Mouse (Mus musculus) right cerebral cortex, adult 18-20 months (tissue): ENCODE results near the gene Ankrd37.

Experiments
- DNase-seq: peaks from one replicate; pipeline ENCODE4 v3.0.0; 2022; ENCODE audit warnings: mixed read lengths

The Ankrd37 gene

DNA sequence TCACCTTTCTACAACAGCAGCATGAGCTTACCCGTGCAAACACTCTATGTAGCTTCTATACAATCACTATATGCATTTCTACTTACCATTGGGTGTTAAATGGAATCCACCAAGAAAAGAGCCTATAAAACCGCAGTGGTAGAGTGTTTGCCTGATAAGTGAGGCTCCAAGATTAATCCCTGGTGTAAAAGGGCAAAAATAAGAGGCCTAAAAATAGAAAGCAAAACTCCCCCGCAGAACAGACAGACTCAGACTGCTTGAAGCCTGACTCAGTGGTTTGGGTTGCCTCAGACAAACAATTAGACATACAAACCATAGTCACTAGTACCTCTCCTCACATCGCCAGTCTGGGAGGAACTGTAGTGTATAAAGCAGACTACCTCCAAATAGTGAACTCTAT, at the start of gene Ankrd37:
TSS of gene Ankrd37 (minus strand) at position 112 of the 400 bp plus-strand sequence.
- no peak for DNase-seq

DNA sequence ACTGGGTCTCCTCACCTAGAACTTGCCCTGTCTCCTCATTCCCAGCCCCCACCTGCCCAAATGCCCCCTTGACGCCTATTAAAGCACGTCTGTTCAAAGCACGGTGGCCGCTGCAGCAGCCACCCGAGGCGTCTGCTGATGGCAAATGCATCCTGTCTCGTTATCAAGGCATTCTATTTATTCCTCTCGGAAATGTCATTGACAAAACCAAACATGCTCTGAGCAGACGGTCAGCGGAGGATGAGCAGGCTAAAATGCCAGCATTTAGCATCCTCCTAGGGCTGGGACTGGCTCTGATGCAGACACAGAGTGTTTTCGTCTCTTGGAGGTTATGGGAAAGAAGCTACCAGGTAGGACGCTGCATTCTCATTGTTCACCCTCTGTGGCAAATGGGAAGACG, 34.8 kb upstream of the Ankrd37 start:
- peak; percentile 25 for DNase-seq

DNA sequence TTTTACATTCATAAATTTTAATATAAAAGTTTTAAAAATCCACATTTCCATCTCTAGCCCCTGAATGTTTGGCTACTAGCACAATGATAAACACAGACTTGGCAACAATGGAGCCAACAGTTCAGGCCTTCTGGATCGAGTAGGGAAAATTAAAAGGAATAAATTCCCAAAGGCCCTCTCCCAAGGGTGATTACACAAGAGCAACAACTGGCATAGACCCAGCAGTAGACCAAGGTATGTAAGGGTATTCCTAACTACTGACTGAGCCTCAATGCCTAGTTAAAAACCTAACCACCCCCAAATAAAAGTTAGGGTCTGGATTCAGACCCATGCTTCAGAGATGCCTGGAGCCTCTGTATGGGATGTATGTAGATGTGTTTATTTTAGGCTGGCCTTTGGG, 34.2 kb upstream of the Ankrd37 start:
- DNase-seq, result no peak

DNA sequence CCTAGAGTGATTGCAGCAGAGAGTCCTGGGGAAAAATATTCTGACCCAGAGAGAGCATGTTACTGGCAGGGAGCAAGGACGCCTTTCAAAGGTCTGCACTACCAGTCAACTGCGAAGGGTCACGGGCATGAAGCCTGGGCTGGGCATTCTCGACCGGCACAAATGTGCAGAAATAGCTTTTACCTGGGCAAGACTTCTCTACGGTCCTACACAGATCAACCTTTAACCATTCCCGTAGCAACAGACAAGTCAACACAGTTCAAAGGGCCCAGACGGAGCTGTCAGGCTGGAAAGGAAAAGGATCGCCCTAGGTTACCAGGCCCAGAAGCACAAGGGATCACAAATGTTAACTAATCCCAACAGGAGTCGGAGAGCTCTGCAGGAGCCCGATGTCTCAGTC, 30.7 kb upstream of the Ankrd37 start:
- DNase-seq, result no peak

DNA sequence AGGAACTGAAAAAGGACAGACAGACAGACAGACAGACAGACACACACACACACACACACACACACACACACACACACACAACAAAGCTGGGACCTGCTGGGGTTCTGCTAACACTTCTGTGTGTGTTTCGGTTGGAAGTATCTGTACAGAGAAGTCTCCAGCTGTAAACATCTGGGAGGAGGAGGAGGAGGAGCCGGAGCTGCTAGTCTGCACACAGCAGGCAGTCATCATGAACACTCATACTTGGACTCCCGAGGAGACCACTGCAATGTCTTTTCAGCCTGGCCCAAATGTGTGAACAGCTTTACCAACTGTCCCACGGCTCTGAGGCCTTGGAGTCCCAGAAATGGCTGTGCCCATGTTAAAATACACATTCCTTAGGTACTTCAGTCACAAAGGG, 18.9 kb upstream of the Ankrd37 start:
- DNase-seq, result no peak

DNA sequence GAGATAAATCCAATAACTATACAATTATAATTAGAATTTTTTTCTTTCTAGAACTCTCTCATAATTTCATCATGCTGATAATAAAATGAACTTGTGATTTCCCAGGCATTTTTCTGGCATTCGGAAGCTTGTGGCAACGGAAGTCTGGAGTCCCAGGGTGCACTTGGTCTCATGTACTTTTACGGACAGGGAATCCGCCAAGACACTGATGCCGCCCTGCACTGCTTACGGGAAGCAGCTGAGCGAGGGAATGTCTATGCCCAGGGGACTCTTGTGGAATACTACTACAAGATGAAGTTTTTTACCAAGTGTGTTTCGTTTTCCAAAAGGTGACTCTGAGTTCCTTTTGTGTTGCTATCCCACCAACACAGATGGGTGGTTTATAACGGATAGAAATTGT, 17.3 kb upstream of the Ankrd37 start:
- DNase-seq, result no peak

DNA sequence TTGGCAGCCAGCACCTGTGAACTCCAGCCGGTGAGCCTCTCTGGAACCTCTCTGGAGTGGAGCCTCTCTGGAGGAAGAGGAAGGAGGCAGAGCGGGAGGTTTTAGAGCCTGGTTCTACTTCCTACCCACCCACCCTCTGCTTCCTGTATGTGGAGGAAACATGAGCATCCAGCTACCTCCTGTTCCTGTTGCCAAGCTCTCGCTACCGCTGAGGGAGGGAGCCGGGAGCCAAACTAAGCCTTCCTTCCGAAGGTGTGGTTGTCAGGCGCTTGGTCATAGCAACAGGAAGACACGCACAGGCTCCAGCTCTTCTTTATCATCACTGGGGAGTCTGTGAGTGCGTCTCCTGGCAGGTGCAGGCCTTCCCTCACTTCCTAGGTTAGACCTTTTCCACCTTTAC, 16.7 kb upstream of the Ankrd37 start:
- DNase-seq, result peak; percentile 35

DNA sequence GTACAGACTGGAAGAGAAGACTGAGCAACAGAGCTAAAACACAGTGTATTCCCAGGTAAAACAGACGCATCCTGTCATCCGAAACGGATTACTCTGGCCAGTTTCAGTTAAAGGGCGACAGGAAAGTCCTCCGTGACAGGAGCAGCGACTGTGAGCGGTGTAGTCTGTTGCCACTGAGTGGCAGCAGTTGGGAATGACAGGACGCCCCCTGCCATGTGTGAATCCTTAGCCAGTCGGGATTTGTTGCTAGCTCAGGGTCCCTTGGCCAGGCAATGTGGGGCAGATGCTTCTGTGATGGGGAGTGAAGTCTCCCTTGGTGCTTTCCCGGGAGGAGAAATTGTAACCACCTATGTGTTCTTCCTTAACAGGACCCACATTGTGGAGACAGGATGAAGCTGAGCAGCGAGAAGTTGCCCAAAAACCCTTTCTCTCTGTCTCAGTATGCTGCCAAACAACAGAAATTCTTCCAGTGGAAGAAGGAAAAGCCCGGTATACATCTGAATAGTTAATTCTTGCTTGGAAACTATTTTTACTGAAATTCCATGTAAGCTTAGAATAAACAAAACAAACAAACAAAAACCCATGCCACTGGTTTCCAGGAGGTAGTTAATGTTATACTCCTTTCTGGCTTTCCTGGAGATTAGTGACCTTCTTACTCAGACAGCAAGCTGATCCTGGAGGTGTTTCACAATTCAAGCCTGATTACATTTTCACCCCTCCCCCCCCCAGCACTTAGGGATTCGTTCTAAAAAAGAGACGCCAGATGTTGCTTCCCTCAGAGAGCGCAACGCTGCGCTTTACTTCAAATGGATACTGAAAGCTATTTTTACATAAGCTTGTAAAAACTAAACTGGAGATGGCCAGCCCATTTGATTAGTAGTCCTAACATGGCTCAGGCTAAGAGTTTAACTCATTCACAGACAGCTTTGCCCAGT, 5.5 kb upstream of the Ankrd37 start:
- no peak for DNase-seq

DNA sequence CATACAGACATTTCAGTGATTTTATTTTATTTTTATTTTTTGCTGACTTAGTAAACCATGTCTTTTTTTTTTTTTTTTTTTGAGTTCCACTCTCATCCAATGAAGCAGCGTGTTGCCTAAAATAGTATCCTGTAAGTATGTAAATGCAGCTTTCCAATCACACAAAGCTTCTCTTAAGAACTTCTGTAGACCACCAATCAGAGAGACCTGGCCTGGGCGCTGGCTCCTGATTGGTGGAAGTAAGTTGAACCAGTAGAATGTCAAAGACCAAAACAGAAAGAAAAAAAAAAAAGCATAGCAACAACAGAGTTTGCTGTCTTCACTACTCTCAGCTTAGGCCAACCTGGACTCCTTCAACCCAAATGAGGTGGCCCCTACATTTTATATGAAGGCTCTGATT, 4.8 kb upstream of the Ankrd37 start:
- no peak for DNase-seq

DNA sequence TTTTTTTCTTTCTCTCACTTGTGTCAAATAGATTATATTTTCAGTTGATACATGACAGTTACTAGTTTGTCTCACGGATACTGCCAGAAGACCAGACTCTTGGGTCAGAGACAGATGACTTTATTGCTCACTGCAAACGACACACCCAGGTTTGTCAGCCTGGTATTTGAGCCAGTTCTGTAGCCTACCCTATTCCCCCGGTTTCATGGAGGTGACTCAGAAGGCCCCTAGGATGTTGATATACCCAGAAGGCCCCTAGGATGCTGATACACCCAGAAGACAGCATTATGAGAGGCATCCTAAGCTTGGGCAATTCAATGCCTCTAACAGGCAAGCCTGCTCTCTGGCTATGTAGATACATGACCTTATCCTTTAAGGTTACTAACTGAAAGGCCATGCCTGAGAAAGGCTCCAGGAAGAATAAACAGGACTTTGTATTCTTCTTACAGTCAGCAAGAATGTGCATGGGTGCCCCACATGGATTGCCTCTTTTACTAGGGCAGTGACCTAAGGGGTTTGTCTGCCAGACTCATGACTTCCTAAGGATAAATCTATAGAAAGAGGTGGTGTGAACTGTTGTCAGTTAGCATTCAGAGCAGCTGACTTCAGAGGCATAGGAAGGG, 1.7 kb upstream of the Ankrd37 start:
- DNase-seq, result no peak

DNA sequence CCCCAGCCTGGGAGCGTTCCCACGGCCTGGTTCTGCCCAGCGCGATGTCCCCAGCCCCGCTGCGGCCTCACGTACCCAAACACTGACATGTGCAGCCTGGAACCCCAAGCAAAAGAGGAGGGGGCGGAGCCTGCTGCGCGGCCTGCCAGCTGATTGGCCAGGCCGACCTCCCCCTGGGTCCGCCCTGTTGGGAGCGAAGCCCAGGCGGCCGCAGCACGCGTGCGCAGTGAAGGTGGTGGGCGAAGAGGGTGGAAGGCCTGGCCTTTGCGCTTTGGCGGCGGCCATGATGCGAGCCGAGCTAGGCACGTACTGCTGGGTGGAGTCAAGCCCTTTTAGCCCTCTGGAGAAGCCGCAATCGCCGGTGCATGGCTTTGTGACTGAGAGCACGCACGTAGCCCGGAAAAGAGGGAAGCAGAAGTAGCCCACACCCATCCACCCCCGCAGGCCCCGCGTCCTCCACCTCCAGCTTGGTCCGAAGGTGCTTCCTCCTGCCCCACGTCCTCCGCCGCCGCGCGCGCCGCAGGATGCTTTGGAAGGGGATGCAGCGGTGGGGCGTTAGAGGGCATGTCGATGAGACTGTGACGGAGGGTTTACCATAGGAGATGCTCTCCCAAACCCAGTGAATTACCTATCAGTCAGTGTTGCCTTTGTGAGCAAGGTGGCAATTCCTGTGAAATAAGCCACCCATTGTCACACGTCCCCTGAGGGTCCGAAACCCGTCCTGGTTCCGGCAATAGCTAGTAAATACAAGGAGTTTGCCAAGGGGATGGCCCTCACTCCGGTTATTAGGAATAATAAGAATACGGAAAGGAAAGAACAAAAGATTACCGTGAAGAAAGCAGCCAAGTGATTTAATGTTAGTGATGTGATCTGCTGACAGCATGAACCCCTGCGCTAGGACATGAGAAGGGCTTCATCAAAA, 5.5 kb downstream of the Ankrd37 start:
- DNase-seq, result peak; percentile 99

DNA sequence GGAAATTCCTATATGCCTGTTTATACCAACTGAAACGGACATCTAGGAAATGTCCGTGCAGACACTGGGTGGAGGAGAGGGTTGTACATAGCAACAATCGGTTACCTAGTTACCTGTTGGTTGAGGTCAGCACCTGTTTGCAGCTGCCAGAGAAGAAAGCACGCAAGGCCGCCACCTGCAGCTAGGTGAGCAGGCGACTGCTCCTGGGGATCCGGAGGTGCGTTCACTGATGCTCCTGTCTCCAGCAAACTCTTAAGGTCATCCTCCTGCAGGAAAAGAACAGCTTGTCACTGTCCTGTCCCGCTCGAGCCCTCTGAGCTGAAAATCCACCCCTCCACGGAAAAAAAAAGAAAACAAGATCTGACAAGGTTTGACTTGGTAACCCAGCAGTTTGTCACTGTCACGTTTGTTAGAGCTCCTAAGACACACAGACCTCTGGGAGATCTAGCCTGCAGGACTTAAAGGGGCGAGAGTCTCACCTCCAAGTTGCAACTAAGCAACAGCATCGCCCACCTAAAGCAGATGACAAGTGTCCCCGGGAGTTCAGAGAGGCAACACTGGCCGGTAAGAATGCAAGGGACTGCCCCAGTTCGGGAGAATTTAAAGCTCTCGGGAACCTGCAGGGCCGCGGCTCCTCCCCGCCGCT, 6.2 kb downstream of the Ankrd37 start, which contains the start of gene Lrp2bp:
TSS of gene Lrp2bp (plus strand) at position 166 of the 646 bp plus-strand sequence.
- DNase-seq, result peak; percentile 32

DNA sequence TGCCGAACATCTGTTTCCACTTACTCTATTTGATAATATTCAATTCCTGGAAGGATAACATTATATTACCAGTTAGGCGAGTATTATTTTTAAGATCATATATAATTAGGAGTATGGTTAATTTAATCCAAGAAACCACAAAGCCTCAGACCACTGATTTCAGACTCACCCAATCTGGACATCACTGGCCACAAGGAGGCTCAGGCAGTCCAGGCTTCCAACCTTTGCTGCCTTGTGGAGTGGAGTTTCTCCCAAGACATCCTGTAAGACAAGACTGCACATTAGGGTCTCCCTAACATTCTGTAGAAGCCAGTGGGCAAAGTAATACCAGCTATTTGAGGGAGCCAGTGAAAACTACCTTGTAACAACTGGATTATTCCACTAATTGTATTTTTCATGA, 7.3 kb downstream of the Ankrd37 start:
- no peak for DNase-seq

DNA sequence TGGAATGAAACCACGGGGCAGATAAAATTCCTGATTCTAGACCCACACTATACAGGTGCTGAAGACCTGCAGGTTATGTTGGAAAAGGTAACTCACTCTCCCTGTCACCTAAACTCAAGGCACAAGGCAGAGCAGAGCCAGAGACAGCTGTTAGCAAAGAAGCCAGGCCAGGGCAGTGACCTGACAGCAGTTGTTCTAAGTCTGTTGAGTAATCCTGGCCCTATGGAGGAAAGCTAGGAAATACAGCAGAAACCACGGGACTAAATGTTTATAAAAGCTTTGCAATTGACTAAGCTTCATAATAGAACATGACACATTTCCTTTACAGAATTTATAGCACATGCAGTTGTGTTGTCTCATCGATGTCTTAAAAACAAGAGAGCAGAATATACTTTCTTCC, 9.9 kb downstream of the Ankrd37 start:
- DNase-seq, result no peak

DNA sequence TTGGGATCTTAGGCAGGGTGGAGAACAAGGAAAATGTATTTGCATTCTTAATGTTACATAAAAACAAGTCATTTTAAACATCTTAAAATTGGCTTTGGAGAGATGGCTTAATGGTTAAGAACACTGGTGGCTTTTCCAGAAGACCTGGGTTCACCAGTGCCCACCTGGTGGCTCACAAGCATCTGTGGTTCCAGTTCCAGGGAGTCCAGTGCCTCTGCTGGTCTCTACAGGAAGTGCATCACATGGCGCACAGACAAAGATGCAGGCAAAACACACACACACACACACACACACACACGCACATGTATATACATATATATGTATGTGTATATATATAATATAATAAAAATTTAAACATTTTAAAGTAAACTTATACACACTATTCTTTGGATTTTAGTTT, 11.4 kb downstream of the Ankrd37 start:
- no peak for DNase-seq

DNA sequence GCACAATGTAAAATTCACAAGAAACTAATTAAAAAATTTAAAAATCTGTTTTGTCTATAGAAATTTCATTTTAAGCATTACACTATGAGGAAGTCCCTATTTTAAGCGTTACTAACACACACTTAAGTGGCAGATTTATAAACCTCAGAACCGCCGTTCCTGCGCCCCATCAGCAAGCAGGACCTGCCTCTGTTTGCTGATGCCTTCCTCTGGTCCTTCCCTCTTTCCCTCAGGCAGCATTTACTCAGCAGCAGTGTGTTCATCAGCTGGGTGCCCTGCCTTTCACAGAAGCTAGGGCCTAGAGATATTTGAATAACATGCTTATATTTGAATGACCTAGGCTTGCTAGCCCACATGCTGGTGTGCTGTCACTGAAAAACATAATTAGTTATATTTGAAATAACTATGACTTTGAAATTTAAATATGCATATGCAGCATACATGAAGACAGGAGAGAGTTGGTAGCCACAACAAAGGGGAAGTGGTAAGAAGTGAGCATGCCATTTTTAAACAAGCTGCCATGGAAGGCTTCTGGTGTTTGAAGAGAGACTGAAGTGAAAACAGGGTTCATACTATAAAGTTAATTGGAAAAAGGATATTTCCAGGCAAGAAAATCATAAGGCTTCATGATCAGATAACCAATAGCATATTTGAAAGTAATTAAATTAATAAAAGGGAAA, 14.7 kb downstream of the Ankrd37 start:
- DNase-seq, result no peak

DNA sequence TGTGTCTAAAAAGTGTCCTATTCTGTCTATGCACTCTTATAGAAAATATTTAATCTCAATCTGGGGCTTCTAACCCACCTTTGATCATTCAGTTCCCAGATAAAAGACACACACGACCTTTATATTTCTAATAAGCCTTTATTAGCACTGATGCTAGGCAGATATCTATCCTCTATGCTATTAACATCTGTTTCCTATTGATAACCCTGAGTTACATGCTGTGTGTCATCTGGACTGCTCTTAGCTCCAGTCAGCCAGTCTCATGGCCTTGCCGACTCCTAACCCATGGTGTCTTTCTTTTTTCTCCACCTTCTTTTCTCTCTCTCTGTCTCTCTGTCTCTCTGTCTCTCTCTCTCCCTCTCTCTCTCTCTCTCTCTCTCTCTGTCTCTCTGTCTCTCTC, 17.3 kb downstream of the Ankrd37 start:
- no peak for DNase-seq

DNA sequence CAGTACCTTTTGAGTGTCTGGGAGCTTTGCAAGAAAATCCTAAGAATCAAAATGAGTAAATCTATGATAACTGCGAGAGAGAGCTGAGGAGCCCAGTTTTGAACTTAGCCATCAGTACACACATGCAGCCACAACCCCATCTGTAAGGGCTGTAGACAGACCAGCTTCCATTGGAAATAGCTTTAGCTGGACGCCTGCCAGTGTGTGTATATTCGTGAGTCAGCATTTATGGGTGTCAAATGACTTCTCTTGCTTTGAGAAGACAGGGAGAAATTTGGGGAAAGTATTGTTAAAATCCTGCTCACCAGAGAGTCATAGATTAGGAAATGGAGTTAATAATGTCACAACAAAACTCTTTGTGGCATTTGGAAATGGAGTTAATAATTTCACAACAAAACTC, 18.8 kb downstream of the Ankrd37 start:
- no peak for DNase-seq

DNA sequence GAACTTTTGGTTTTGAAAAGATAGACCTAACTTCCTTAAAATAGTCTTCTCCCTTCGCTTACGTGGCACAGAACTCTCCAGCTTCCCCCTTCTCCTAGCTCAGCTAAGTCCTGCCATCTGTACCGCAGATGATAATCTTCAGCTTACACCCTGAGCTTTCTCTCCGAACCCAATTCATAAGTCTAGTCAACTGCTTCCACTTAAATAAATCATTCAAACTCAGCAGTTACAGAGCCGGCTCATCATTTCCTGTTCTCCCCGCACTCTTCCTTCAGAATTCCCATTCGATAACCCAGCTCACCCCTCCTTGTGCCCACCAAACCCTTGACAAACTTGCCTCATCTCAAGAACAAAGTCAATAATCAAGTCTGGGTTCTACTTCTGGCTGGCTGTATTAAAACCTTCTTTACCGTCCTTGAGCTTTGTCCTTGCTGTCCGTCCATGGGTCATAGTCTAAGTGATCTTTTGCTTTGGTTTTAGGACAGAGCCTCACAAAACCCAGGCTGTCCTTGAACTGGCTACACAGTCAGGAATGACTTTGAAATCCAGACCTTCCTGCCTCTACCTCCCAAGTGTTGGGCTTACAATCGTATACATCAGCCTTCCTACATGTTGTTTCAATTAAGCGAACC, 29.6 kb downstream of the Ankrd37 start:
- no peak for DNase-seq

DNA sequence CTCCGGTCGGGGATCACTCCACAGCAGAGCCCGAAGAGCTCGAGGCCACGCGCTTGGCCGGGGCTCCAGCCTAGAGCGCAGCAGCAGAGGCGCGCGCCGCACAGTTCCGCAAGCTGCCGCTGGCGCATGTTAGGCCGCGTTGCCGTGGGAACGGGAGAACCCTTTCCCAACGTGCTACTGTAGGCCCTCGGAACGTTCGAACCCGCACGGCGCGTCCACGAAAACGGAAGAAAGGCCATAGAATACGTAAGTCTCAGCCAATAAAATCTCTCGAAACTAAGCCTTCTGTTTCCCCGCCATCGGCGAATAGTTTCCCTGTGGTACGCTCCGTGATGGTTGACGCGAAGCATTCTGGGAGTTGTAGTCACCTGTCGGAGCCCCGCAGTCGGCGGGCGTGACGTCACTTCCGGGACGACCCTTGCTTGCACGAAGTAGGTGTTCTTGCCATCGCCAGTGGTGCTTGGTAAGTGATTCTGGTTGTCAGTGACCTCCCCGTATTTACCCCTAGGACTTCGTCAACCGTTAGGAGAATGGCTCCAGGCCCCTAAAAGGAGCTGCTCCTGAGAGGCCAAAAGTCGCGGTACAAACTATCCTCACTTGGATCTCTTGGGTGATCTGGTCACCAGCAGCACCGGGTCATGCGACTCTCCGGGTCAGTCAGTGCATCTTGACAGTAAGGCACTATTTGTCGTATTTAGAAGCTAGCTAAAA, 30.2 kb downstream of the Ankrd37 start, which contains the start of the genes 1700029J07Rik and Ufsp2:
TSS of gene 1700029J07Rik (minus strand) at position 127 of the 711 bp plus-strand sequence.
TSS of gene Ufsp2 (plus strand) at position 403 of the 711 bp plus-strand sequence.
- DNase-seq, result peak; percentile 99
